Mouse (Mus musculus) forebrain, embryonic 11.5 days (tissue): ENCODE results near the gene Slc41a3. TPM values are rescaled to one million over a fixed set of nuclear protein-coding genes. Genes with fewer than 3 reads are reported as not detected.

ENCODE experiments used
- ATAC-seq: fragments of 200-750 bp; cut with Nextera tagmentation; replicated peaks from 2 replicates; pipeline ENCODE4 v1.8.0; 2017; ENCODE audit warnings: moderate TSS enrichment; ENCODE audit not compliant: low FRiP score
- DNase-seq: peaks from one replicate; pipeline ENCODE4 v3.0.0-alpha.2; 2017; ENCODE audit warnings: low spot score
- H3K27ac ChIP-seq: fragments of 300-500 bp; sonication (generic); 2 replicates; pipeline ENCODE4 v1.5.1; 2014; ENCODE audit warnings: low read depth, low read length
- H3K27me3 ChIP-seq: fragments of 300-500 bp; sonication (generic); 2 replicates; pipeline ENCODE4 v1.6.1; 2014; ENCODE audit warnings: mild to moderate bottlenecking, low read length, mixed read lengths; ENCODE audit not compliant: control insufficient read depth, insufficient read depth
- H3K36me3 ChIP-seq: fragments of 300-500 bp; sonication (generic); 2 replicates; pipeline ENCODE4 v1.6.1; 2014; ENCODE audit warnings: mild to moderate bottlenecking, low read length, moderate library complexity, mixed read lengths; ENCODE audit not compliant: control insufficient read depth, insufficient read depth
- H3K4me1 ChIP-seq: fragments of 300-500 bp; sonication (generic); replicated peaks from 2 replicates; pipeline ENCODE4 v1.6.1; 2014; ENCODE audit warnings: low read length, mixed read lengths; ENCODE audit not compliant: control insufficient read depth, insufficient read depth
- H3K4me2 ChIP-seq: fragments of 300-500 bp; sonication (generic); 2 replicates; pipeline ENCODE4 v1.6.1; 2014; ENCODE audit warnings: low read depth, mild to moderate bottlenecking, low read length, moderate library complexity, mixed read lengths; ENCODE audit not compliant: severe bottlenecking
- H3K4me3 ChIP-seq: fragments of 300-500 bp; sonication (generic); 2 replicates; pipeline ENCODE4 v1.5.1; 2014; ENCODE audit warnings: low read depth, low read length
- H3K9ac ChIP-seq: fragments of 300-500 bp; sonication (generic); 2 replicates; pipeline ENCODE4 v1.6.1; 2014; ENCODE audit warnings: low read length
- H3K9me3 ChIP-seq: fragments of 300-500 bp; sonication (generic); 2 replicates; pipeline ENCODE4 v1.6.1; 2016; ENCODE audit warnings: low read length, mixed read lengths; ENCODE audit not compliant: control insufficient read depth
- WGBS: fragments of 180-500 bp; shearing (Covaris S2); extraction: QIAGEN DNeasy Blood & Tissue Kit; methylation state at CpG from one replicate; pipeline ENCODE4 v1.1.7; 2014; 5-methylcytosine and 5-hydroxymethylcytosine counted together
- polyA plus RNA-seq: library from polyadenylated mRNA; unstranded; fragments of >200 nt; fragmentation: Nextera tagmentation; extraction: Ambion mirVana; gene quantifications from 2 replicates; pipeline ENCODE4 v1.2.1, GENCODE M21; 2014

The Slc41a3 gene
- polyA plus RNA-seq, 1 experiment from 2014 or later = 2.2 TPM

GRCm38 (mm10) chr6:90622758-90623455, 18.4 kb downstream of the Slc41a3 start:
- ATAC-seq (no peak), DNase-seq (no peak)
- H3K36me3 ChIP-seq = no peaks in the 10 kb centered on the region
- no peak overlapping the region for H3K4me2 ChIP-seq
- H3K4me1 ChIP-seq = no peaks in the 10 kb centered on the region
- no peak overlapping the region for H3K27ac ChIP-seq
- WGBS = 44% methylated on average over 11 of the region's 11 CpGs
- no peak overlapping the region for H3K4me3 ChIP-seq
- H3K27me3 ChIP-seq = no peaks in the 10 kb centered on the region
- H3K9ac ChIP-seq = no peak overlapping the region
- H3K9me3 ChIP-seq = no peaks in the 10 kb centered on the region

- H3K36me3 ChIP-seq = no peaks in the 10 kb centered on the region
- 86% methylated on average over 5 of the region's 5 CpGs for WGBS
- no peak overlapping the region for H3K9ac ChIP-seq
- no peaks in the 10 kb centered on the region for H3K9me3 ChIP-seq
- H3K4me3 ChIP-seq = no peak overlapping the region
- H3K27me3 ChIP-seq = no peaks in the 10 kb centered on the region
- no peak for ATAC-seq
- no peaks in the 10 kb centered on the region for H3K4me1 ChIP-seq
- no peak overlapping the region for H3K27ac ChIP-seq
- no peak for DNase-seq
- no peak overlapping the region for H3K4me2 ChIP-seq
These were observed 18.9 kb downstream of the Slc41a3 start for GRCm38 (mm10) chr6:90623456-90623836.

GRCm38 (mm10) chr6:90624184-90624583, 19.7 kb downstream of the Slc41a3 start:
- H3K9me3 ChIP-seq = no peaks in the 10 kb centered on the region
- DNase-seq (no peak), ATAC-seq (no peak)
- H3K9ac ChIP-seq = no peak overlapping the region
- H3K27ac ChIP-seq = no peak overlapping the region; the same call in 1 of the 2 replicates
- H3K36me3 ChIP-seq = no peaks in the 10 kb centered on the region
- H3K27me3 ChIP-seq = no peaks in the 10 kb centered on the region
- H3K4me3 ChIP-seq = no peak overlapping the region
- no peak overlapping the region for H3K4me2 ChIP-seq
- no peaks in the 10 kb centered on the region for H3K4me1 ChIP-seq
- 85% methylated on average over 6 of the region's 6 CpGs for WGBS

GRCm38 (mm10) chr6:90624733-90625132, 20.2 kb downstream of the Slc41a3 start:
- H3K27me3 ChIP-seq = no peaks in the 10 kb centered on the region
- DNase-seq = no peak
- no peak for ATAC-seq
- 74% methylated on average over 11 of the region's 11 CpGs for WGBS
- H3K4me2 ChIP-seq = no peak overlapping the region
- no peaks in the 10 kb centered on the region for H3K9me3 ChIP-seq
- no peaks in the 10 kb centered on the region for H3K36me3 ChIP-seq
- H3K4me3 ChIP-seq = no peak overlapping the region
- no peak overlapping the region for H3K27ac ChIP-seq
- H3K4me1 ChIP-seq = no peaks in the 10 kb centered on the region
- no peak overlapping the region for H3K9ac ChIP-seq

- Histone ChIP-seq H3K4me3 (no peak overlapping the region), H3K27ac (no peak overlapping the region), H3K27me3 (no peaks in the 10 kb centered on the region), H3K36me3 (no peaks in the 10 kb centered on the region), H3K9ac (no peak overlapping the region), H3K4me1 (no peaks in the 10 kb centered on the region), H3K9me3 (no peaks in the 10 kb centered on the region), H3K4me2 (no peak overlapping the region)
- ATAC-seq (no peak), DNase-seq (no peak)
- 76% methylated on average over 7 of the region's 7 CpGs for WGBS
These were observed 20.9 kb downstream of the Slc41a3 start for GRCm38 (mm10) chr6:90625207-90625994.

- Histone ChIP-seq H3K27me3 (no peaks in the 10 kb centered on the region), H3K27ac (no peak overlapping the region), H3K4me2 (no peak overlapping the region), H3K4me3 (no peak overlapping the region), H3K36me3 (no peaks in the 10 kb centered on the region), H3K4me1 (no peaks in the 10 kb centered on the region), H3K9me3 (no peaks in the 10 kb centered on the region), H3K9ac (no peak overlapping the region)
- DNase-seq (no peak), ATAC-seq (no peak)
- WGBS = 83% methylated on average over 4 of the region's 4 CpGs
These were observed 23.0 kb downstream of the Slc41a3 start for GRCm38 (mm10) chr6:90627556-90627955.

GRCm38 (mm10) chr6:90629506-90629905, 25.0 kb downstream of the Slc41a3 start:
- ATAC-seq (no peak), DNase-seq (no peak)
- Histone ChIP-seq H3K27ac (no peak overlapping the region), H3K9me3 (no peaks in the 10 kb centered on the region), H3K4me2 (no peak overlapping the region), H3K4me3 (no peak overlapping the region), H3K36me3 (no peaks in the 10 kb centered on the region), H3K4me1 (no peaks in the 10 kb centered on the region), H3K9ac (no peak overlapping the region), H3K27me3 (no peaks in the 10 kb centered on the region)
- 85% methylated on average over 6 of the region's 6 CpGs for WGBS

- no peak for DNase-seq
- no peaks in the 10 kb centered on the region for H3K9me3 ChIP-seq
- no peaks in the 10 kb centered on the region for H3K36me3 ChIP-seq
- H3K27ac ChIP-seq = no peak overlapping the region
- no peaks in the 10 kb centered on the region for H3K4me1 ChIP-seq
- no peak overlapping the region for H3K9ac ChIP-seq
- H3K4me2 ChIP-seq = no peak overlapping the region
- no peaks in the 10 kb centered on the region for H3K27me3 ChIP-seq
- ATAC-seq = no peak
- H3K4me3 ChIP-seq = no peak overlapping the region
- 86% methylated on average over 7 of the region's 7 CpGs for WGBS
These were observed 25.9 kb downstream of the Slc41a3 start for GRCm38 (mm10) chr6:90630427-90630826.
